Mouse (Mus musculus): ENCODE data around the gene Kcnc4.

DNA sequence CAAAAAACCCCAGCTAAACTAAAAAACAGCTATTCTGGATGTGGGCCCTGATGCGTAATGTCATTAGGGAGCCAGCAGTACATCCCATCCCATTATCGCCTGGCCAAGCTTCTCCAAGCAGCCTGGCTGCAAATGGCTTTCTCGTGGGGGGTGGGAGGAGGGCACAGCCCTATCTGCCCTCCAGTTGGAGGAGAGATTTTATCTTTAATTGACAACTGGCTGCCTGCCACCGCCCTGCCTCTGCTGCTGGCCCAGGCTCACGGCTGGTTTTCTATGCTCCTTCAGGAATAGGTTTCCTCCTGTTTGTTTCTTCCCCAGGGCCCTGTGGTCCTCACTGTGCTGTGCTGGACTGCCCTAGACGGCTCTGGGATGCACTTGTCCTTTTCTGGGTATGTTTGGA lies 22.9 kb downstream of the Kcnc4 start:
- TF ChIP-seq CTCF (IDR thresholded peaks at IDR 0.05; ENCODE audit: low read depth) (no peak), EP300 (IDR thresholded peaks at IDR 0.05; ENCODE audit: low read depth) (no peak)
